Mouse (Mus musculus) left cerebral cortex, adult 8-10 months (tissue): ENCODE data around the gene Il7r. TPM values are rescaled to one million over a fixed set of nuclear protein-coding genes. Genes with fewer than 3 reads are reported as not detected.
"Not testable (repeated sequence)": the region's sequence is repeated elsewhere in the genome, so short reads cannot be mapped to it uniquely, and the experiment has no call there.

Experiments
- DNase-seq, 2 experiments: peaks; one replicate each; pipeline ENCODE4 v3.0.0; 2022; ENCODE audit warnings: low spot score in 2 of 2
- total RNA-seq, 4 experiments: library from RNA; stranded (reverse); gene quantifications; 2 replicates each; pipeline ENCODE4 v1.2.4; 2022

Il7r gene
- total RNA-seq = under 1 TPM; 0.11 to 0.49 (median 0.26) TPM

GRCm38 (mm10) chr15:9530076-9530475, at the start of gene Il7r:
Gene Il7r, minus strand, starts transcription at chr15:9530176.
- no peak for DNase-seq

- no peak for DNase-seq
These were observed 47.3 kb upstream of the Il7r start for GRCm38 (mm10) chr15:9577303-9577702.

GRCm38 (mm10) chr15:9574796-9575195, 44.8 kb upstream of the Il7r start:
- DNase-seq = no peak

- no peak for DNase-seq
These were observed 43.4 kb upstream of the Il7r start for GRCm38 (mm10) chr15:9573361-9573760.

GRCm38 (mm10) chr15:9572664-9573063, 42.7 kb upstream of the Il7r start:
- DNase-seq = no peak

GRCm38 (mm10) chr15:9571896-9572295, 41.9 kb upstream of the Il7r start:
- DNase-seq = no peak

- DNase-seq = no peak
These were observed 37.3 kb upstream of the Il7r start for GRCm38 (mm10) chr15:9567316-9567715.

- no peak for DNase-seq
These were observed 35.4 kb upstream of the Il7r start for GRCm38 (mm10) chr15:9565396-9565795.

- DNase-seq = no peak
These were observed 34.2 kb upstream of the Il7r start for GRCm38 (mm10) chr15:9564156-9564555.

- DNase-seq = not testable (repeated sequence)
These were observed 27.3 kb upstream of the Il7r start for GRCm38 (mm10) chr15:9557264-9557663.

GRCm38 (mm10) chr15:9548951-9549350, 19.0 kb upstream of the Il7r start:
- no peak for DNase-seq

- no peak for DNase-seq
These were observed 5.2 kb upstream of the Il7r start for GRCm38 (mm10) chr15:9535200-9535599.

- DNase-seq = no peak
These were observed 3.5 kb upstream of the Il7r start for GRCm38 (mm10) chr15:9533356-9533902.

GRCm38 (mm10) chr15:9529646-9530045, 330 bp downstream of the Il7r start:
- no peak for DNase-seq

GRCm38 (mm10) chr15:9528186-9528935, 1.6 kb downstream of the Il7r start:
- no peak for DNase-seq

GRCm38 (mm10) chr15:9526412-9526811, 3.6 kb downstream of the Il7r start:
- DNase-seq = no peak

- DNase-seq = no peak
These were observed 5.1 kb downstream of the Il7r start for GRCm38 (mm10) chr15:9524907-9525306.

GRCm38 (mm10) chr15:9523956-9524355, 6.0 kb downstream of the Il7r start:
- DNase-seq = no peak

- DNase-seq = no peak
These were observed 6.9 kb downstream of the Il7r start for GRCm38 (mm10) chr15:9523059-9523458.

GRCm38 (mm10) chr15:9492077-9492476, 37.9 kb downstream of the Il7r start:
- DNase-seq = no peak

GRCm38 (mm10) chr15:9489417-9490118, 40.4 kb downstream of the Il7r start:
- DNase-seq = no peak

GRCm38 (mm10) chr15:9473188-9473587, 56.8 kb downstream of the Il7r start:
- DNase-seq = no peak

GRCm38 (mm10) chr15:9472618-9473017, 57.4 kb downstream of the Il7r start:
- DNase-seq = no peak
